Mouse (Mus musculus) erythroblast, embryonic 14.5 days (primary cell): ENCODE data around the gene Pank4.

ENCODE experiments used
- GATA1 ChIP-seq: IDR thresholded peaks from 2 replicates; pipeline ENCODE4 v1.6.1; 2012; ENCODE audit warnings: low read length, inconsistent platforms, mixed read lengths
- TAL1 ChIP-seq: IDR thresholded peaks from 3 replicates; pipeline ENCODE4 v1.6.1; 2012; ENCODE audit warnings: low read length, inconsistent platforms, mixed read lengths

DNA sequence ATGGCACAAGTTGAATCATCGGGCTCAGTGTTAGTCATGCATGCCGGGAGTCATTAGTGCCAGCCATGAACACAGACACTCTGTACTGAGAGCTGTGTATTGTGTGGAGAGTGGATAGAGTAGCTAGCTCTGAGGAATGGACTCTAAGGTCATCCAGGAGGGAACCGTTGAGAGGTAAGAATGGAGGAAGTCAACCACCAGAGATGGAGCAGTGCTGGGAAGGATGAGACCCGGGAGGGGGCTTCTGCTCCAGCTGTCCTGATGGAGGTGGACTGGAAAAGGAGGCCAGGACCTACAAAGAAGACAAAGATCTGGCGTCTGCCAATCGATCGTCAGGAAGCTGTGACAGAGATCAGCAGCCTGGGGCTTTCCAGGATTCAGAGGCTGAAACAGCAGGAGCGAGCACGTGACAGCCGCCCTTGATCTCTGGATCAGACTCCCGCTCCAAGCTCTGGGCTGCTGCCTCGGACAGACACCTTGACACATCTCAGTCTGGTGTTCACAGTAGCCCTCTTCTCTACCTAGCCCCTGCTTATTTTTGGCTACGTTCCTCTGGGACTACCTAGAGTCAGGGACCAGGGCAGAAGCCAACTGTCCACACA, 30.5 kb upstream of the Pank4 start:
- TF ChIP-seq GATA1, result no peak
- no peak for TF ChIP-seq TAL1
